Mouse (Mus musculus) cerebellum, adult (tissue): Measurements from ENCODE around the gene Mtfmt.

Experiments
- ATAC-seq: cut with Nextera tagmentation; 2 replicates; pipeline ENCODE4 v1.9.2; 2017; ENCODE audit warnings: mild to moderate bottlenecking, moderate library complexity, mixed read lengths; ENCODE audit not compliant: insufficient number of reproducible peaks, low FRiP score, low TSS enrichment

Gene Mtfmt

DNA sequence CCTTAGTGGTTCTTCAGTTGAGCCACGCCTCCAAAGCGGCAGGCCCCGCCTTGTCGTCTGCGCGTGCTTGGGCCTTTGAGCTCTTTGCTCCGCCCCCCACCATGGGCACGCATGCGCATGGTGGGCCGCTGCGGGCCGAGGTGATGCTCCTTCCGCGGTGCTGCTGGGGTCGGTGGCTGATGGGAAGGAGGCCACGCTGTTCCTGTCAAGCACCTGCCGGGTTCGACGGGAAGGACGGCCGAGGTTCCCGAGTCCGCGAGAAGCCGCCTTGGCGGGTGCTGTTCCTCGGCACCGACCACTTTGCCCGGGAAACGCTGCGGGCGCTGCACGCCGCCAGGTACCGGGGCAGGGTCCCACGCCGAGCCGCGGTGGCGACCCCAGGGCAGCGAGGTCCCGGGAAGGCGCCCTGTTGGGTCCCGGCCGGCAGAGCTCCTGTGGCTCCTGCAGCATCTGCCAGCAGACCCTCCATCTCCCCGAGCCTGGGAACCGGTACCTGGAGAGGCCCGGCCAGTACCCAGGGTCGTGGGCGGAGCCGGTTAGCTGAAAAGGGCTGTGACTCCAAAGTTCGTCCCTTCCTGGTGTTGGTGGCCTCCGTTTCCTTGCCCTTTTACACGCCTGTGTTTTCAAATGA, at the start of gene Mtfmt:
Gene Mtfmt (plus strand): TSS at position 112 of the 631 bp plus-strand sequence.
- ATAC-seq = peak; percentile 91

DNA sequence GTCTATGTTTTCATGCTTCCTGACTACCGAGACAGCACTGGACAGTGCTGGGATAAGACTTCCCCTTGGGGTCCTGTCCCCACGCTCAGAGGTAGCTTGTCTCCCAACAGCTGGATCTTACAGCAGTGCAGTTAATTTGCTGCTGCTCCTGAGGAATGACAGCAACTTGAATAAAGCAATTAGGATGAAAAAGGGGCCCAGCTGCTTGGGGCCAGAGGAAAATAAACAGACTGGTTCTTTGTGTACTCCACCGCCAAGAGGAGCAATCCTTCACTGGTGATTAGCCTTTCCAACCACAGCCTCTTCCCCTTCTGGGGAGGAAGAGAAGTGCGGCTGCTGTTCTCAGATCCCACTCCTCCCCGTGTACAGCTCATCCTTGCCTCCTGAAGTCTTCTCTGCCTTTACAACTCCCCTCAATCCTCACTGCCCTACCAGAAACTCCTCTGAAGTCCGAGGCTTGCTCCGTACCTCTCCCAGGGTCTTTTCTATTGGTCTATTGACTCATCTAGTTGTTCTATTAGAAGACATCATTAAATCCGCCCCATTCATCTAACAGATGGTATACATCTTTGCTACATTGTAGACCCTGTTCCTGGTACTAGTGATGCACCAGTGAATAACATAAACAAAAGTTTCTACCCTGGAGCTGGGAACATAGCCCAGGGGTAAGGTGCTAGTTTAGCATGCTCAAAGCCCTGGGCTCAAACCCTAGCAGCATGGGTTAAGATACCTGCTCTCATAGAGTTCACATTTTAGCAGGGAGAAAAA, 49.0 kb upstream of the Mtfmt start:
- no peak for ATAC-seq

DNA sequence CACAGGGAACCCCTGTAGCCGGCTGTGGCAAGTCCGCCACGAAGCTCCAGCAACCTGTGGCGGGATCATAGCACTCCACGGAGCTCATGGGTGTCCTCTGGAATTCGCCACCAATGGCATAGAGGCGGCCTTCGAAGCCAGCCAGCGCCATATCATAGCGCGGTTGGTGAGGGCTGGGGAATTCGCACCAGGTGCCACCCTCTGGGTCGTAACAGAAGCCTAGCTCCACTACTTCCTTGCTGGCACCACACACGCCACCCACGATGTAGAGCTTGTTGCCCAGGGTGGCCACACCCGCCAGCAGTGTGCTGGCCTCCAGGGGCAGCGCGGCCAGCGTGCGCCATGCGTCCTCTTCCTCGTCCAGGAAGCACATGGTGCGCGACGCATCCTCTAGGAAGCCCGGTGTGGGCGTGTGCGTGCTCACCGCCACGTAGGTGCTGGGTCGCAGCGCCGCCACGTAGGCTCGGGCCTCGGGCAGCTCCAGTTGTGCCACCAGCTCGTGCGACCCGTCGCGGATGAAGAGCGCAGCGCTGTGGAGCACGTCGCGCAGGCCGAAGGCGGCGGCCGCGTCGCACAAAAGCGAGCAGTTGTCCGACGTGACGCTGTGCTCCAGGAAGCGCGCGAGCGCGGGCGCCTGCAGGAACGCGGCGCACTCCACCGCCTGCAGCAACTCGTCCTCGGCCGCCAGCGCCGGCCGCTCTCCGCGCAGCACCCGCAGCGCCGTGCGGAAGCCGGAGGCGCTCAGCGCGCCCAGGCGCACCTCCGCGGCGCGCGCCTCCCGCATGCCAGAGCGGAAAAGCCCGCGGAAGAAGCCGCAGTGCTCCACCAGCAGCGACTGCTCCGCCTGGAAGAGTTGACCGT, 44.6 kb upstream of the Mtfmt start:
- no peak for ATAC-seq

DNA sequence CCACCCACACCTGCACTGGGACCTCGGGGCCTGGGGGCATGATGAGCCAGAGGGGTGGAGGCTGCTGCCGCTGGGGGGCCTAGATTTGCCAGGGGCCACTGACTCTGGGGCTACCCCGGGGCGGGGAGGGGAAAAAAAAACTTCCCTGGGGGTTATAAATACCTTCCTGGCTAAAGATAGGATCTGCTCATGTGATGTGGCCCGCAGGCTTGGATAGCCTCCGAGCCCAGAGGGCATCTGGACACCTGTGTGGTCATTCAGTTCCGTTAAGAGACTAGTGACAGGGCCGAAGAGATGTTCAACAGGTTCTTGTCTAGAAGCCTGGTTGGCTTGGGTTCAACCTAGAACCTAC, 44.0 kb upstream of the Mtfmt start, which contains the start of gene Kbtbd13:
Gene Kbtbd13 (minus strand): TSS at position 40 of the 352 bp plus-strand sequence.
- no peak for ATAC-seq

DNA sequence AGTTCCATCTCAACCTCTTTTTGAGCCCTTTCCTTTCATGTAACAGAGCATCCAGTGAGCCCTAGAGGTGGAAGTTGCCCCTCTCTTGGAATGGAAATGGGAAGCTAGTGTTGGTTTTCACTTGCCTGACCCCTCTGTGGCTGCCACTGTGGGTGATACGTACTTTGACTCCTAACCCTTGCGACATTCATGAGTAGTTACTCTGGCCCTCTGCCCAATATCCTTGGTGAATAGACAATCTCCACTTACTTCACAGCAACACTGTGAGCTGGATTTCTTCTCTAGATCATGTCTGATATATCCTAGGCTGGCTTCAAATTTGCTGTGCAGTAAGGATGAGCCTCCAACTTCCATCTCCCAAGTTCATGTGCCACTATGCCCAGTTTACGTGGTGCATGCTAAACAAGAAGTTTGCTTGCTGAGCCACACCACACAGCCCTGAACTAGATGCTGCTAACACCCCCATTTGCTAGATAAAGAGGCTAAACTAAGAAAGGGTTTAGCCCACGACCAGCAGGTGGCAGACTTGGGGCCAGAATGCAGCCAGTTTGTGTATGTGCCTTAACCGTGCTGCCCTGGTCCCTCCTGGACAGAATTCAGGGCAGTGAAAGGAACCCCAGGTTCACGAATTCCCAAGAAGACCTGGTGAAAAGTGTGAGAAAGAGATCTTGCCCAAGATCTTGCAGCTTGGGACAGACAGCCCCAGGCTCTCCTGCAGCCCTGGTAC, 42.8 kb upstream of the Mtfmt start:
- no peak for ATAC-seq

DNA sequence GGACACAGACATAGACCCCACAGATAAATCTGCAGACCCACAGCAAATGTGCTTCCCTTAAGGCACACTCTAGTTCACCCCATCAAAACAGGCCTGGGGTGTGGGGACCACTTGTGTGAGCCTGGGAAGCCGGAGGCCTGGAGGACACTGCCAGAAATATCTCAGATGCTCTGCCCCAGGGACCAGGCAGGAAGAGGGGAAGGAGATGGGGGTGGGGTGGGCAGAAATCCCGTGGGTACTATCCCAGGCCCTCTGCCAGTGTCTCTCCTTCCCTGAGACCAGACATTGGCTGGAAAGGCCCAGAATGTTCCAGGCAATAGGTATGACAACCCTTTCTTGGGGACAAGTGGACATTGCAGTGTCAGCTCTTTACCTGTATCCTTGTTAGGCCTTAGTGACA, 42.0 kb upstream of the Mtfmt start:
- ATAC-seq = no peak

DNA sequence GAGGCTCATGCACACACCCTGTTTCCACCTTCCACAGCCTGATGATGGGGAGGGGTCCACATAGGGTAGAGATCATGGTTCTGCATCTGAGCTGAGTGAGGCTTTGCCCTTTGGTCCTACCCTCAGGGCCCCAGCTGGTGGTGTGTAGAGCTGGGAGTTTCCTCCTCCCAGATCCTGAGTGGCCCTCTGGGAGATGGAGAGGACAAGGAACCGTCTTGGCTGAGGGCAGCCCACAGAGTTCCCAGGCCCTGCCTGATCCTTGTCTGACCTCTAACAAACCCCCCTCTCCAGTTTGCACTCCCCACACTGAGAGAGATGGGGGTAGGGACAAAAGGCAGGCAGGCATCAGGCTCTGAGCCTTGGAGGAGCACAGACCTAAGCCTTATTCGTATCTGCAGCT, 41.2 kb upstream of the Mtfmt start:
- no peak for ATAC-seq

DNA sequence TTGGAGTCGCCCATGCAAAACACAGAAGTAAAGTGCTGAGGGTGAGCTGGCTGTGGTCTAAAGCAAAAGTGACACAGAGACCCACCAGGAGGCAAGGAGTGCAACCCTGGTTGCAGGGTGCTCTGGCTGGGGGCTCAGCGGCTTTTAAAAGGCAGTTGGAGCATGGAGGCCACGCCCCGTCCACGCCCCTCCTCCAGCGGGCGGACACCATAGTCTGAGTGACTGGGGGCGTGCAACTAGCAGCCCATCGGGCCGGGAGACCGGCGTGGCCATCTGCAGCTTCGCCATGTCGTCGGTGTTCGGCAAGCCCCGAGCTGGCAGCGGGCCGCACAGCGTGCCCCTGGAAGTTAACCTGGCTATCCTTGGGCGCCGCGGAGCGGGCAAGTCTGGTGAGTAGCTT, 37.3 kb upstream of the Mtfmt start, which contains the start of gene Rasl12:
Gene Rasl12 (plus strand): TSS at position 228 of the 400 bp plus-strand sequence.
- ATAC-seq = no peak

DNA sequence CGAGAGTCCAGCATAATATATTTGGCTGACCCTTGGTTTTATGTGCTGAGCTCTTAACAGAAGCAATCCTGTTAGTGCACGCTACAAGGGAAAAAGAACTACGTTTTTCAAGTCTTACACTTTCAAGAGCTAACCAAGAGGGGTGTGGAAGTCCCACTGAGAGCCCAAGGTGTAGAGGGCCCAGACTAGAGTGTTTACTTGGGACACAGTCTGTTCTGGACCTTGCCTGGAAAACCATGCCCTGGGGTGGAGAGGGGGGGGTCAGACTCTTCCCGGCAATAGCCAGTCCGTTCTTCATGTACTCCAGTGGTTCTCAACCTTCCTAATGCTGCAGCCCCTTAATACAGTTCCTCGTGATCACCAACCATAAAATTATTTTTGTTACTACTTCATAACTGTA, 35.6 kb upstream of the Mtfmt start:
- ATAC-seq = no peak

DNA sequence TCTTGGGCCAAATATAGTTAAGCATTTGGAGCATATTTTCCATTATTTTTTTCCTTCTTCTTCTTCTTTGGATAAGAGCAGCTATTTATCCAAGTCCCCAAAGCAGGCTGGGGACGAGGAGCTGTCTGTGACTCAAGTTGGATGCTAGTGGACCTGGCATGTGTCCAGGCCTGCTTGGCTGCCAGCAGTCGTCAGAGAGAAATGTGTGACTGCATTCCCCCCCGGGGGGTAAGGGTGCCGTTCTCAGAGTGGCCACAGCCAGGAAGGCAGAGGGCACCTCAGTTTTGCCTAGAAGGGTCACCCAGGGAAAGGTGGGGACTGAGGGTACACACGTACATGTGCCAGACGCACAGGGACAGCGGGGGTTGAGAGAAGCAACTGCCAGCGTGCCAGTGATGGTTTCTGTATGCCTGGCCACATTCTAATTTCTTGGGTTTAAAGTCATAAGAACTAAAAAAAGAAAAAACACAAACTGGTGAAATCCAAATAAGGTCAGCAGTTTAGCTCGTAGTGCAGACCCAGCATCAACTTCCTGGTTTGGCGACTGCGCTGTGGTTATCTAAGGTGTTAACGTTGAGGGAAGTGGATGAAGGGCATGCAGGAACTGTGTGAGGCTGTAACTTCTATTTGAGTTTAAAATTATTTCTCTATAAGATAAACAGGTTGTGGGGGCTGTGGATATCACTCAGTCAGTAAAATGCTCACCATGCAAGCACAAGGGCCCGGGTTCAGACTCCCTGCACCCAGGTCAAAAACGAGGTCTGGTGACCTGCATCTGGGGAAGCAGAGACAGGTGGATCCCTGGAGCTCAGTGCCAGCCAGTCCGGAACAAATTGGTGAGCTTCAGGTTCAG, 31.0 kb upstream of the Mtfmt start:
- no peak; the same call in 1 of the 2 replicates for ATAC-seq

DNA sequence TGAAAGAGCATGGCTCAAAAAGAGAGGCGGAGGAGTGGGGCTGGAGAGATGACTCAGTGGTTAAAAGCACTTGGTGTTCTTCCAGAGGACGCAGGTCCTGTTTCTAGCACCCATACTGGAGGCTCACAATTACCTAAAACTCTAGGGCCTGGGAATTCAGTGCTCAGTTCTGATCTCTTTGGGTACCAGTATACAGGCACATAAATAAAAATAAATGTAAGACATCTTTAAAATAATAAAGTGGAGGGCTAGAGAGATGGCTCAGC, 30.5 kb upstream of the Mtfmt start:
- ATAC-seq = no peak

DNA sequence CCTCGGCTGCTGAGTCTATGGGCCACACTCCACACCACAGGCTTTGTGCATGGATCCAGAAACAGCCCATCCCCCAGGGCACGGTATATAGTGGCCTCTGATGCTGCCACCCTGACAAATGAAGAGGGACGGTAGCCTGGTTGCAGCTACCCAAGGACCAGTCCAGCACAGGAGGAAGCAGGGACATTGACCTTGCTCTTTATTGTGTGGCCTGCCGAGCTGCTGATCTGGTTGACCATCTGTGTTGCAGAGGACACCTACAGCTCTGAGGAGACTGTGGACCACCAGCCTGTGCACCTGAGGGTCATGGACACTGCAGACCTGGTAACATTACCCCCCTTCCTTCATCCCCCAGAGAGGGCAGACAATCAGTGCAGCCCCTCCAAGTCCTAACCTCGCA, 28.3 kb upstream of the Mtfmt start:
- no peak for ATAC-seq

DNA sequence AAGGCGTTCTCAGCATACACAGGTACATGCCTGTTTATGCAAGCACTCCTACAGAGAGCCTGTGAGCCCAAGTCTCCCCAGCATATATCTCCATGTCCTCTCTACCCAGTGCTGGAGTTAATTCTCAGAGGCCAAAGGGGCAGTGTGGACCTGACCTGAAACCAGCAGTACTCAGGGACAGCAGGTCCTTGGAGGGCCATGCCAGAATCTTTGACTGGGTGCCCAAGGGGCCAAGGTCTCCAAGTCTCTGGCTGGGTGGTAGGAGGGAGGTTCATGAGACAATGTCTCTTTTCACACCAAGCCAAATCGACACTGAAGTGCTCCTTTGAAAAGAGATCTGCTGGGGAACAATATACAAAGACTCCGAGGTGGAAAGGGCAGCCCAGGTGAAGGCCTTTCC, 27.7 kb upstream of the Mtfmt start:
- no peak for ATAC-seq

DNA sequence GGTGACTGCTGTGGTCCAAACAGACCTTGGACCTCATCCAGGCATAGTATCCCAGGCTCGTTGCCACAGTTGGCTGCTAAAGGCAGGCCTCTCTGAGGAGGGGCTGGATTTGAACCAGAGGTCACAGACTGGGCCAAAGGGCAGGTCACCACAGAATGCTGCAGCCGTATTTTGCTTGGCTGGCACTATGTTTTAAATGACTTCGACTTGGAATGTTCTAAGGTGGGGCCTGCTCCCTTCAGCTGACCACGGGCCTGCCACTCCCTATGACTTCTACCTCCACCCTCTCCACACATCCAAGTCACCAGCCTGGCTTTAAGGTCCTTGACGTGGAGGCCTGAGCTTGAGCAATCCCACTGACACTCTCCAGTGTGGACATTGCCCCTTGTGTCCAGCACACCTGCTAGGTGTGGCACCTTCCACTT, 26.7 kb upstream of the Mtfmt start:
- ATAC-seq = no peak

DNA sequence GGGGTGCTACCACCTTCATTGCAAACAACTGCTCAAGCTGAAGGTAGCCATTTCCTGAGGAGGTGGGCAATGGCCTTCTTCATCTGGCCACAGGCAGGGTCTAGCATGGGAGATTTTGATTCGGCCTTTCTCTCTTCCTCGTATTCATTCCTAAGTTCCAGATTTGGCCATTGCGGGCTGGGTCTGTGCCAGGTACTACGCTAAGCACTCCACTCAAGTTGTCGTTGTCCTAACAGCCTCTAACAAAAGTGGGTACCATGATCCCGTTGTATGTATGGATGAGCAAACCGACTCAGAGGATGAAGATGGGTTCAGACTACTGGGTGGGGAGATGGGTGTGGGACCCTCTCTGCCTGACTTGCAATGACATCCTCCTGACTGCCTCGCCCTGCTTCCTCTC, 25.2 kb upstream of the Mtfmt start:
- no peak for ATAC-seq

DNA sequence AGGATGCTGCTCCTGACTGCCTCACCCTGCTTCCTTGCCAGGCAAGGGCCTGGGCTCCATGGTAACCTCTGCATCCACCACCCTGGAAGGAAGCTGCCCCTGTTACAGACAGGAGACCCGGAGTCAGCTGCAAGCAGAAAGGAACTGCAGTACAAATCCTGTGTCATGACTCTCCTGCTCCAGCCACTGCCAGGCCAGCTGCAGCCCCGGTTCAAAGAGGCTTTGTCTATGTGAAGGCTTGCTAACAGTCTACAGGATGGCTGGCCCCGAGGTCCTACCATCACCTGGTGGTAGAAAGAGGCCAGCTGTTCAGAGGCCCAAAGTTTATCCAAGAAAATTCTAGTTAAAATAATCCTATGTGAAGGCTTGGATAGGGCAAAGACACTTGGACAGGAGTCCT, 24.3 kb upstream of the Mtfmt start:
- ATAC-seq = no peak

DNA sequence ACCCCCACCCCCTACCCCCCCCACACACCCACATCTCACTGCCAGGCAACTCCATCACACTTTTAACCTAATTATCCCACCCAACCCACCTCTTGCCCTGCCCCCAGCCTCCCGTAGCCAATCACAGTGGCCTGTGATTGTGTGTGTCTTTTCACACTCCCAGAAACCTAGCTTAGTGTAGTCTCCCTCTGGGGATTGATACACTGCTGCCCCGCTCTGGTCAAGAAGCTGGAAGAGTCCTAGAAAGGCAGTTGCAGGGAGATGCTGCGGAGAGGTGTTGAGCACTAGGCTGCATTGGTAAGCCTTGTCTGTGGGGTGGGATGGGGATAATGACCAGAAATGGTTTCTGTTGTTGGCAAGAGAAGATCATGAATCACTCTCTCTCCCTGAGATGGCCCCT, 17.8 kb upstream of the Mtfmt start:
- ATAC-seq = no peak

DNA sequence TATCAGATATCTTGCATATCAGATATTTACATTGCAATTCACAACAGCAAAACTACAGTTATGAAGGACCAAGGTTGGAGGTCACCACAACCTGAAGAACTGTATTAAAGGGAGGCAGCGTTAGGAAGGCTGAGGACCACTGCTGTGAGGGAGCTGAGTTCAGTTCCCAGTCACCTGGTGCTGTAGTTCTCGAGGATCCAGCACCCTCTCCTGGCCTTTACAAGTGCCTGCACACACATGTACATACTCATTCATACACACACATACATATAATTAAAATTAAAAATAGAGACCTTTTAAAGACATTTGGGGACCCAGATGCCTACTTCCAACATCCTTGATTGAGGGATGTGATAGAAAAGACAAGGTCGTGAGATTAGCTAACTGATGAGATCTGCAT, 15.9 kb upstream of the Mtfmt start:
- ATAC-seq = no peak

DNA sequence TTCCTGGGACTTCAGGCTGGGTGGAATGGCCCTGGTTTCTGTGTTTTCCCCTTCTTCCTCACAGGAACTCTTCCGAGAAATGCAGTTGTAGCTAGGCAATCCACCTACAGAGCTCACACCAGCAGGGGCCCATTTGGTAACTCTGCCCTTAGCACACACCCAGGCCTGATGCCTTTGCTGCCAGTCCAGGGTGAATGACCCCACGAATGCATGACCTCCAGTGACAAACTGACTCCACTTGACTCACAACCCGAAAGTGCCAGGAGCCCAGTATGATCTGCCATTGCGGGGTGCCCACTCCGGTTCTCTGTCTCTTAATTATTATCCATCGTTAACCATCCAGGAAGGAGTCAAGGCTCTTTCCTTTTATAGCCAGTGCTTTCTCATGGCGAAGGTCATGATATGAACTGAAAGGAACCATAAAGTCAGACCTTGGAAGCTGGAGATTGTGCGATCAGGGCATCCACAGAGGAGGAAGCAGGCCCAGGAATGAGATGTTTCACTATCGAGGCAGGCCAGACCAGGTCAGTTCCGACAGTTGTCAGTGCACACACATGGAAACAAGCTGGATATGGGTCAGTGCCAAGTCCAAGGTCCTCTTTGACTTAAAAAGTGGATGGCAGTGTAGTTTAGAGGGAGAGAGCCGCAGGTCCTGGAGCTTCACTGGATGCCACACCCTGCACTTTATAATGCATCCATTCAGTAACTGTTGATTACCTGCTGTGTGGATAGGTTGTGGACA, 12.7 kb upstream of the Mtfmt start, which contains the start of gene Slc51b:
Gene Slc51b (minus strand): TSS at position 196 of the 742 bp plus-strand sequence.
- no peak for ATAC-seq
